Mouse (Mus musculus): ENCODE data around the gene Nfic. TPM values are rescaled to one million over a fixed set of nuclear protein-coding genes. Genes with fewer than 3 reads are reported as not detected.

Nfic gene
- total RNA-seq, 2 experiments from 2014 or later, result 29.5 to 31.1 TPM

GRCm38 (mm10) chr10:81393456-81394063 is 61.9 kb downstream of the Nfic start:
- DNase-seq, result no peak
- intact Hi-C loops (cut with DNase I), result loop anchor here (5.0 kb wide), 1 partner anchor 49 kb away; no protein-coding TSS in a partner anchor

GRCm38 (mm10) chr10:81392781-81393185 is 62.7 kb downstream of the Nfic start, which contains the start of gene Smim24:
Gene Smim24, plus strand, starts transcription at chr10:81393051.
- no peak for DNase-seq
- intact Hi-C loops (cut with DNase I), result loop anchor here (5.0 kb wide), 1 partner anchor 50 kb away; no protein-coding TSS in a partner anchor

GRCm38 (mm10) chr10:81392270-81392669 is 63.2 kb downstream of the Nfic start:
- intact Hi-C loops (cut with DNase I), result loop anchor here (5.0 kb wide), 1 partner anchor 50 kb away; no protein-coding TSS in a partner anchor
- no peak for DNase-seq

- intact Hi-C loops (cut with DNase I), result loop anchor here (5.0 kb wide), 1 partner anchor 52 kb away; no protein-coding TSS in a partner anchor
These were observed 64.8 kb downstream of the Nfic start for GRCm38 (mm10) chr10:81390678-81390965.

GRCm38 (mm10) chr10:81389801-81390677 is 65.4 kb downstream of the Nfic start:
- peak; percentile 82 for DNase-seq
- intact Hi-C loops (cut with DNase I), result loop anchor here (2.0 to 5.0 kb wide), 2 partner anchors 52 to 61 kb away; no protein-coding TSS in a partner anchor

More at GRCm38 (mm10) chr10:81390678-81390965, 64.8 kb downstream of the Nfic start:
- no peak for DNase-seq

GRCm38 (mm10) chr10:81389373-81389772 is 66.1 kb downstream of the Nfic start:
- DNase-seq, result no peak
- intact Hi-C loops (cut with DNase I), result loop anchor here (2.0 kb wide), 1 partner anchor 61 kb away; no protein-coding TSS in a partner anchor

- DNase-seq, result no peak
- intact Hi-C loops (cut with DNase I), result loop anchor here (2.0 kb wide), 1 partner anchor 62 kb away; no protein-coding TSS in a partner anchor
These were observed 66.9 kb downstream of the Nfic start, which contains the start of gene Gm48552 for GRCm38 (mm10) chr10:81388505-81389055. Gene Gm48552, plus strand, starts transcription at chr10:81389005.

GRCm38 (mm10) chr10:81387716-81388115 is 67.7 kb downstream of the Nfic start:
- DNase-seq, result no peak
- intact Hi-C loops (cut with DNase I), result loop anchor here (2.0 kb wide), 1 partner anchor 63 kb away; no protein-coding TSS in a partner anchor

GRCm38 (mm10) chr10:81385603-81386306 is 69.7 kb downstream of the Nfic start:
- no peak for DNase-seq
- intact Hi-C loops (cut with DNase I), result no loop called here

- no peak for DNase-seq
- intact Hi-C loops (cut with DNase I), result no loop called here
These were observed 70.8 kb downstream of the Nfic start for GRCm38 (mm10) chr10:81384605-81384982.

- peak; percentile 100 for DNase-seq
- intact Hi-C loops (cut with DNase I), result no loop called here
These were observed 71.4 kb downstream of the Nfic start, which contains the start of the genes Dohh and Gm48551 for GRCm38 (mm10) chr10:81383802-81384604. Gene Dohh, plus strand, starts transcription at chr10:81384428. Gene Gm48551, plus strand, starts transcription at chr10:81384466.

GRCm38 (mm10) chr10:81382039-81382438 is 73.4 kb downstream of the Nfic start:
- intact Hi-C loops (cut with DNase I), result no loop called here
- no peak for DNase-seq

GRCm38 (mm10) chr10:81379809-81380378 is 75.5 kb downstream of the Nfic start:
- intact Hi-C loops (cut with DNase I), result no loop called here
- no peak for DNase-seq

- intact Hi-C loops (cut with DNase I), result no loop called here
- no peak for DNase-seq
These were observed 76.3 kb downstream of the Nfic start for GRCm38 (mm10) chr10:81379183-81379553.

- intact Hi-C loops (cut with DNase I), result no loop called here
These were observed 76.8 kb downstream of the Nfic start for GRCm38 (mm10) chr10:81378553-81379182.

GRCm38 (mm10) chr10:81377793-81378552 is 77.5 kb downstream of the Nfic start, which contains the start of gene Fzr1:
Gene Fzr1, minus strand, starts transcription at chr10:81378516.
- intact Hi-C loops (cut with DNase I), result no loop called here
- DNase-seq, result no peak

More at GRCm38 (mm10) chr10:81378553-81379182, 76.8 kb downstream of the Nfic start:
- peak; percentile 100 for DNase-seq

- intact Hi-C loops (cut with DNase I), result no loop called here
- DNase-seq, result no peak
These were observed 78.1 kb downstream of the Nfic start for GRCm38 (mm10) chr10:81377362-81377664.

Measured in left cerebral cortex, postnatal 4 days (tissue).